27 mouse cellular contexts compared by ENCODE assay signal in the genomic region with DNA sequence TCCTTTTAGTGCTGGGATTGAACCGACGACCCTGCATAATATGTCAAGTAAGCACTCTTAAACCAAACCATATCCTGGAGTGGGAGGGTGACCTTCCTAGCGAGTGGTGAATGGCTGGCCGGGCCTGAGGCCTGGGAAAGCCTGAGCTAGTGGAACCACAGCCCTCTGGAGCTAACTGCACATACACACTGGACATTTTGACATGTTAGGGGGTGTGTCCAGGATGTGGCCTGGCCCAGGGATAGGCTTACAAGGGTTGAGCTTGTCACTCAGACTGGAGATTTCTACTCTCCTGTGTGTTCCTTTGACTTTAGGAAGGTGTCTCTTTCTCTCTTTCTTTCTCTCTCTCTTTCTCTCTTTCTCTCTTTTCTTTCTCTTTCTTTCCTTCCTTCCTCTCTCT.
"Had no signal": no experiment of that assay in that cellular context is flagged by ENCODE, and none has a peak within 500 bp of the region (broad histone marks: within the 10 kb centered on the region; RNA-seq: fewer than 3 reads in every experiment).

No protein-coding gene starts in this region.

- H3K27me3 ChIP-seq: embryonic facial prominence, embryonic 12.5 days; embryonic facial prominence, embryonic 13.5 days; embryonic facial prominence, embryonic 15.5 days; forebrain, embryonic 12.5 days; forebrain, embryonic 13.5 days; forebrain, embryonic 15.5 days had no signal

- ATAC-seq: forebrain, embryonic 13.5 days; forebrain, embryonic 14.5 days; forebrain, embryonic 15.5 days; forebrain, embryonic 16.5 days; forebrain, postnatal 0 days had no signal

- H3K4me1 ChIP-seq: embryonic facial prominence, embryonic 10.5 days; embryonic facial prominence, embryonic 12.5 days; embryonic facial prominence, embryonic 13.5 days; embryonic facial prominence, embryonic 15.5 days; forebrain, embryonic 10.5 days; forebrain, embryonic 12.5 days; forebrain, embryonic 13.5 days; forebrain, embryonic 15.5 days had no signal

- H3K4me3 ChIP-seq: embryonic facial prominence, embryonic 10.5 days; embryonic facial prominence, embryonic 12.5 days; embryonic facial prominence, embryonic 13.5 days; embryonic facial prominence, embryonic 15.5 days; erythroblast, embryonic 14.5 days; forebrain, embryonic 10.5 days; forebrain, embryonic 12.5 days; forebrain, embryonic 13.5 days; forebrain, embryonic 15.5 days; gastrocnemius, adult 2 months; heart, adult 2 months; heart, embryonic 10.5 days had no signal

- H3K27ac ChIP-seq: embryonic facial prominence, embryonic 10.5 days; embryonic facial prominence, embryonic 12.5 days; embryonic facial prominence, embryonic 13.5 days; embryonic facial prominence, embryonic 15.5 days; forebrain, embryonic 10.5 days; forebrain, embryonic 12.5 days; forebrain, embryonic 13.5 days; forebrain, embryonic 15.5 days; gastrocnemius, adult 2 months; heart, adult 2 months; heart, embryonic 10.5 days had no signal

- DNase-seq: cerebellum, adult 9-11 months; cerebellum, postnatal 10 days; cerebellum, postnatal 14 days; cerebellum, postnatal 25 days; cerebellum, postnatal 36 days; embryo, embryonic 11 days; forebrain, postnatal 0 days; gastrocnemius, adult 2 months; gastrocnemius, postnatal 10 days; gastrocnemius, postnatal 14 days; gastrocnemius, postnatal 25 days; gastrocnemius, postnatal 36 days; heart, adult 11 months; heart, adult 18-20 months; heart, adult 2 months had no signal
